In genomic region chr11:58301057-58301456, GRCm38 (mm10) we compare ENCODE assay signal across 8 mouse cellular contexts. TPM values are rescaled to one million over a fixed set of nuclear protein-coding genes. Genes with fewer than 3 reads are reported as not detected.
DNase-seq lines count a peak whose midpoint lies in the region; ATAC-seq and TF ChIP-seq lines count a peak whose summit lies in the region.

No protein-coding gene starts in this region.

- CTCF ChIA-PET in Patski (lab: Charles Lee), result interaction anchor here (1.1 kb wide), 1 partner anchor 39 kb away, joined by 3 read pairs; no protein-coding TSS in a partner anchor

- in situ Hi-C loops in Patski (cut with MboI; ENCODE audit: low pct_unique_long_range_greater_than_20kb), result no loop called here

- no peak for ATAC-seq in Patski
- ATAC-seq in hindbrain, embryonic 11.5 days (ENCODE audit: low FRiP score), result peak; percentile 25; the same call in 1 of the 2 replicates
- ATAC-seq in lung, postnatal 0 days, result 0 out of 2 replicates have a peak, but pooled peaks have one; percentile 4

- H3K36me3 ChIP-seq in hindbrain, embryonic 11.5 days (ENCODE audit: control insufficient read depth, insufficient read depth, low read length), result no peaks in the 10 kb centered on the region
- H3K36me3 ChIP-seq in lung, postnatal 0 days (ENCODE audit: insufficient read depth, low read length), result no peaks in the 10 kb centered on the region

- TF ChIP-seq CTCF in Patski (IDR thresholded peaks at IDR 0.05), result peak; percentile 87
- peak; percentile 78 for TF ChIP-seq CTCF in lung, postnatal 0 days (IDR thresholded peaks at IDR 0.05)

- DNase-seq in Patski (ENCODE audit: low read depth, low spot score), result no peak
- DNase-seq in cerebellum, postnatal 10 days, result peak; percentile 84 to 88
- DNase-seq in frontal cortex, postnatal 10 days (ENCODE audit: low spot score in 2 of 2), result peak; percentile 66 to 69
- DNase-seq in hindbrain, embryonic 11.5 days (ENCODE audit: low spot score), result peak; percentile 89
- DNase-seq in layer of hippocampus, postnatal 10 days (ENCODE audit: low spot score in 2 of 2), result peak; percentile 86 to 87
- peak; percentile 68 for DNase-seq in lung, postnatal 0 days (ENCODE audit: low spot score)
- DNase-seq in ovary, postnatal 36 days (ENCODE audit: low spot score), result peak; percentile 72
- DNase-seq in thymus, postnatal 4 days, result peak; percentile 74

- no peaks in the 10 kb centered on the region for H3K4me1 ChIP-seq in hindbrain, embryonic 11.5 days (replicated peaks; ENCODE audit: control insufficient read depth, insufficient read depth, low read length)
- no peaks in the 10 kb centered on the region; the same call in 1 of the 2 replicates for H3K4me1 ChIP-seq in lung, postnatal 0 days (ENCODE audit: insufficient read depth, low read depth, low read length)

- WGBS in hindbrain, embryonic 11.5 days, result 15% methylated on average over 13 of the region's 13 CpGs
- WGBS in lung, postnatal 0 days, result 11% methylated on average over 13 of the region's 13 CpGs

- H3K4me3 ChIP-seq in hindbrain, embryonic 11.5 days (ENCODE audit: low read depth, low read length), result peak overlapping the region; percentile 18
- H3K4me3 ChIP-seq in lung, postnatal 0 days (ENCODE audit: low read depth, low read length), result peak overlapping the region; percentile 41; the same call in 1 of the 2 replicates

- no peaks in the 10 kb centered on the region for H3K27me3 ChIP-seq in Patski
- no peaks in the 10 kb centered on the region for H3K27me3 ChIP-seq in hindbrain, embryonic 11.5 days (ENCODE audit: control insufficient read depth, insufficient read depth, low read length)
- H3K27me3 ChIP-seq in lung, postnatal 0 days (replicated peaks; ENCODE audit: insufficient read depth, low read length), result no peaks in the 10 kb centered on the region

- POLR2A ChIA-PET in Patski (lab: Charles Lee), result no interaction called here

- no peaks in the 10 kb centered on the region for H3K9me3 ChIP-seq in hindbrain, embryonic 11.5 days (ENCODE audit: control insufficient read depth, low read length)
- no peaks in the 10 kb centered on the region for H3K9me3 ChIP-seq in lung, postnatal 0 days (ENCODE audit: low read length)

- H3K9ac ChIP-seq in hindbrain, embryonic 11.5 days (ENCODE audit: low read depth, low read length), result no peak overlapping the region
- H3K9ac ChIP-seq in lung, postnatal 0 days (replicated peaks; ENCODE audit: low read depth), result no peak overlapping the region

- no peak overlapping the region for H3K27ac ChIP-seq in hindbrain, embryonic 11.5 days (ENCODE audit: low read depth, low read length)
- no peak overlapping the region for H3K27ac ChIP-seq in lung, postnatal 0 days (ENCODE audit: low read length)

- TF ChIP-seq EP300 in lung, postnatal 0 days (IDR thresholded peaks at IDR 0.05), result no peak

- peak overlapping the region; percentile 34 for H3K4me2 ChIP-seq in hindbrain, embryonic 11.5 days (replicated peaks; ENCODE audit: low read depth, low read length)
- H3K4me2 ChIP-seq in lung, postnatal 0 days (replicated peaks; ENCODE audit: low read depth, low read length), result peak overlapping the region; percentile 55

RNA-seq across cellular contexts. Expression of gene Zfp692, which starts 5.8 kb away (rescaled TPM):
- 25.0 TPM for polyA plus RNA-seq in Patski (2021)
- 12.5 and 15.5 TPM in 2 replicates for polyA plus RNA-seq in hindbrain, embryonic 11.5 days (2014; fragmentation: Nextera tagmentation; extraction: Ambion mirVana)
- 10 to 100 TPM; 17.7 to 23.5 TPM for total RNA-seq in layer of hippocampus, postnatal 10 days (2021)
- 5.6 and 7.1 TPM in 2 replicates for polyA plus RNA-seq in lung, postnatal 0 days (2015; fragmentation: Nextera tagmentation; extraction: Ambion mirVana)

RNA-seq across cellular contexts. Expression of gene 4930438A08Rik, which starts 26.5 kb away (rescaled TPM):
- not detected for polyA plus RNA-seq in Patski (2021)
- not detected in 2 replicates for polyA plus RNA-seq in hindbrain, embryonic 11.5 days (2014; fragmentation: Nextera tagmentation; extraction: Ambion mirVana)
- total RNA-seq in layer of hippocampus, postnatal 10 days (2021), result not detected
- polyA plus RNA-seq in lung, postnatal 0 days (2015; fragmentation: Nextera tagmentation; extraction: Ambion mirVana), result 0.16 and 0.17 TPM in 2 replicates

RNA-seq across cellular contexts. Expression of gene Zfp672, which starts 29.1 kb away (rescaled TPM):
- 23.1 TPM for polyA plus RNA-seq in Patski (2021)
- 26.1 and 28.9 TPM in 2 replicates for polyA plus RNA-seq in hindbrain, embryonic 11.5 days (2014; fragmentation: Nextera tagmentation; extraction: Ambion mirVana)
- 10 to 100 TPM; 43.0 to 51.1 TPM for total RNA-seq in layer of hippocampus, postnatal 10 days (2021)
- polyA plus RNA-seq in lung, postnatal 0 days (2015; fragmentation: Nextera tagmentation; extraction: Ambion mirVana), result 32.0 and 34.7 TPM in 2 replicates

RNA-seq across cellular contexts. Expression of gene Sh3bp5l, which starts 29.5 kb away (rescaled TPM):
- polyA plus RNA-seq in Patski (2021), result 55.4 TPM
- 23.4 and 27.7 TPM in 2 replicates for polyA plus RNA-seq in hindbrain, embryonic 11.5 days (2014; fragmentation: Nextera tagmentation; extraction: Ambion mirVana)
- 10 to 100 TPM; 59.5 to 64.3 TPM for total RNA-seq in layer of hippocampus, postnatal 10 days (2021)
- 33.7 and 38.0 TPM in 2 replicates for polyA plus RNA-seq in lung, postnatal 0 days (2015; fragmentation: Nextera tagmentation; extraction: Ambion mirVana)
